In genomic region chr9:33062476-33062875, GRCm38 (mm10) we compare ENCODE assay signal across 7 mouse cellular contexts.
DNase-seq lines count a peak whose midpoint lies in the region; ATAC-seq lines count a peak whose summit lies in the region.

No protein-coding gene starts in this region.

- H3K36me3 ChIP-seq in forebrain, embryonic 13.5 days (ENCODE audit: poor library complexity, severe bottlenecking) = no peaks in the 10 kb centered on the region
- no peaks in the 10 kb centered on the region for H3K36me3 ChIP-seq in hindbrain, embryonic 16.5 days (ENCODE audit: control insufficient read depth, insufficient read depth, low read length)
- H3K36me3 ChIP-seq in midbrain, embryonic 12.5 days = no peaks in the 10 kb centered on the region

- peaks cover 10% of the 10 kb centered on the region for H3K4me1 ChIP-seq in forebrain, embryonic 13.5 days
- H3K4me1 ChIP-seq in hindbrain, embryonic 16.5 days (ENCODE audit: control insufficient read depth, insufficient read depth, low read depth, low read length) = peaks cover 3% of the 10 kb centered on the region
- peaks cover 13% of the 10 kb centered on the region for H3K4me1 ChIP-seq in midbrain, embryonic 12.5 days

- H3K9ac ChIP-seq in forebrain, embryonic 13.5 days = no peak overlapping the region
- no peak overlapping the region for H3K9ac ChIP-seq in hindbrain, embryonic 16.5 days (ENCODE audit: low read depth, low read length)
- H3K9ac ChIP-seq in midbrain, embryonic 12.5 days (replicated peaks) = no peak overlapping the region

- H3K9me3 ChIP-seq in forebrain, embryonic 13.5 days (replicated peaks) = no peaks in the 10 kb centered on the region
- H3K9me3 ChIP-seq in hindbrain, embryonic 16.5 days (ENCODE audit: control insufficient read depth, low read length) = no peaks in the 10 kb centered on the region
- no peaks in the 10 kb centered on the region for H3K9me3 ChIP-seq in midbrain, embryonic 12.5 days

- peak; percentile 92 for DNase-seq in embryo, embryonic 11 days
- no peak for DNase-seq in thymus, postnatal 14 days
- DNase-seq in kidney, postnatal 14 days = no peak
- DNase-seq in adrenal gland, postnatal 10 days = no peak

- peaks cover 46% of the 10 kb centered on the region for H3K27me3 ChIP-seq in forebrain, embryonic 13.5 days
- H3K27me3 ChIP-seq in hindbrain, embryonic 16.5 days (replicated peaks; ENCODE audit: control insufficient read depth, insufficient read depth, low read length) = peaks cover 3% of the 10 kb centered on the region; the same call in 1 of the 2 replicates
- H3K27me3 ChIP-seq in midbrain, embryonic 12.5 days = peaks cover 15% of the 10 kb centered on the region; the same call in 1 of the 2 replicates

- no peak overlapping the region; the same call in 1 of the 2 replicates for H3K27ac ChIP-seq in forebrain, embryonic 13.5 days
- H3K27ac ChIP-seq in hindbrain, embryonic 16.5 days (ENCODE audit: low read depth, low read length) = no peak overlapping the region
- H3K27ac ChIP-seq in midbrain, embryonic 12.5 days (replicated peaks) = no peak overlapping the region

- peak; percentile 98 for ATAC-seq in forebrain, embryonic 13.5 days
- ATAC-seq in hindbrain, embryonic 16.5 days = peak; percentile 94
- ATAC-seq in midbrain, embryonic 12.5 days (ENCODE audit: low FRiP score, low read depth) = peak; percentile 97

- H3K4me2 ChIP-seq in forebrain, embryonic 13.5 days = no peak overlapping the region
- no peak overlapping the region for H3K4me2 ChIP-seq in hindbrain, embryonic 16.5 days (ENCODE audit: low read length)
- H3K4me2 ChIP-seq in midbrain, embryonic 12.5 days (replicated peaks) = no peak overlapping the region

- no peak overlapping the region for H3K4me3 ChIP-seq in forebrain, embryonic 13.5 days
- H3K4me3 ChIP-seq in hindbrain, embryonic 16.5 days (ENCODE audit: low read length) = no peak overlapping the region
- no peak overlapping the region for H3K4me3 ChIP-seq in midbrain, embryonic 12.5 days

- 3% methylated on average over 4 of the region's 4 CpGs for WGBS in forebrain, embryonic 13.5 days
- WGBS in hindbrain, embryonic 16.5 days = 11% methylated on average over 4 of the region's 4 CpGs
- WGBS in midbrain, embryonic 12.5 days = 10% methylated on average over 4 of the region's 4 CpGs
